Mouse (Mus musculus) kidney, embryonic 14.5 days (tissue): ENCODE measurements at regions not wholly inside any gene's neighbourhood (a gene's known extent, or its start where the extent isn't known, plus 50 kb on each side); places are given as distances from the start of the nearest gene placed in this dataset.
A peak's percentile ranks its signal among the peaks of the same experiment; 100 is the strongest.

ENCODE experiments used
- ATAC-seq: fragments of 200-750 bp; cut with Nextera tagmentation; 2 replicates; pipeline ENCODE4 v1.8.0; 2017; ENCODE audit warnings: moderate number of reproducible peaks, mild to moderate bottlenecking, moderate TSS enrichment, moderate library complexity; ENCODE audit not compliant: low FRiP score, low TSS enrichment
- H3K27ac ChIP-seq: fragments of 300-500 bp; sonication (generic); 2 replicates; pipeline ENCODE4 v1.5.1; 2014; ENCODE audit warnings: low read depth, mild to moderate bottlenecking, low read length, moderate library complexity, mixed read lengths
- H3K27me3 ChIP-seq: fragments of 300-500 bp; sonication (generic); 2 replicates; pipeline ENCODE4 v1.6.1; 2014; ENCODE audit warnings: mild to moderate bottlenecking, low read length; ENCODE audit not compliant: control insufficient read depth, insufficient read depth
- H3K36me3 ChIP-seq: fragments of 300-500 bp; sonication (generic); 2 replicates; pipeline ENCODE4 v1.6.1; 2014; ENCODE audit warnings: low read length, mixed read lengths; ENCODE audit not compliant: control insufficient read depth, insufficient read depth
- H3K4me1 ChIP-seq: fragments of 300-500 bp; sonication (generic); 2 replicates; pipeline ENCODE4 v1.6.1; 2014; ENCODE audit warnings: low read length, mixed read lengths; ENCODE audit not compliant: control insufficient read depth, insufficient read depth
- H3K4me2 ChIP-seq: fragments of 300-500 bp; sonication (generic); replicated peaks from 2 replicates; pipeline ENCODE4 v1.6.1; 2014; ENCODE audit warnings: low read depth, mild to moderate bottlenecking, low read length
- H3K4me3 ChIP-seq: fragments of 300-500 bp; sonication (generic); 2 replicates; pipeline ENCODE4 v1.5.1; 2014; ENCODE audit warnings: mild to moderate bottlenecking, low read length
- H3K9ac ChIP-seq: fragments of 300-500 bp; sonication (generic); 2 replicates; pipeline ENCODE4 v1.6.1; 2014; ENCODE audit warnings: low read depth, mild to moderate bottlenecking, low read length, moderate library complexity
- H3K9me3 ChIP-seq: fragments of 300-500 bp; sonication (generic); 2 replicates; pipeline ENCODE4 v1.6.1; 2016; ENCODE audit warnings: low read length; ENCODE audit not compliant: control insufficient read depth
- WGBS: fragments of 180-500 bp; shearing (Covaris S2); extraction: QIAGEN DNeasy Blood & Tissue Kit; methylation state at CpG from one replicate; pipeline ENCODE4 v1.1.7; 2014; 5-methylcytosine and 5-hydroxymethylcytosine counted together

- Histone ChIP-seq H3K4me2 (no peak overlapping the region), H3K27ac (no peak overlapping the region), H3K4me3 (no peak overlapping the region), H3K27me3 (no peaks in the 10 kb centered on the region), H3K4me1 (no peaks in the 10 kb centered on the region), H3K36me3 (no peaks in the 10 kb centered on the region), H3K9ac (no peak overlapping the region), H3K9me3 (no peaks in the 10 kb centered on the region)
- ATAC-seq, result no peak
- WGBS, result 59% methylated on average over 10 of the region's 10 CpGs
Observed at GRCm38 (mm10) chr16:5538836-5539510, 283.2 kb upstream of the Eef2kmt start.

- H3K4me2 ChIP-seq, result no peak overlapping the region
- WGBS, result 56% methylated on average over 11 of the region's 11 CpGs
- H3K27me3 ChIP-seq, result no peaks in the 10 kb centered on the region
- H3K4me1 ChIP-seq, result no peaks in the 10 kb centered on the region
- H3K36me3 ChIP-seq, result no peaks in the 10 kb centered on the region
- no peak overlapping the region for H3K27ac ChIP-seq
- H3K4me3 ChIP-seq, result no peak overlapping the region
- no peak overlapping the region for H3K9ac ChIP-seq
- no peak for ATAC-seq
- no peaks in the 10 kb centered on the region for H3K9me3 ChIP-seq
Observed at GRCm38 (mm10) chr16:5537286-5538204, 281.8 kb upstream of the Eef2kmt start.

- no peaks in the 10 kb centered on the region for H3K27me3 ChIP-seq
- H3K9ac ChIP-seq, result no peak overlapping the region
- H3K36me3 ChIP-seq, result no peaks in the 10 kb centered on the region
- H3K4me1 ChIP-seq, result no peaks in the 10 kb centered on the region
- WGBS, result 37% methylated on average over 14 of the region's 14 CpGs
- H3K9me3 ChIP-seq, result no peaks in the 10 kb centered on the region
- H3K4me3 ChIP-seq, result no peak overlapping the region
- ATAC-seq, result no peak
- no peak overlapping the region for H3K27ac ChIP-seq
- H3K4me2 ChIP-seq, result no peak overlapping the region
Observed at GRCm38 (mm10) chr16:5536515-5536972, 280.8 kb upstream of the Eef2kmt start.

- Histone ChIP-seq H3K36me3 (no peaks in the 10 kb centered on the region), H3K9ac (no peak overlapping the region), H3K4me2 (no peak overlapping the region; the same call in 1 of the 2 replicates), H3K4me1 (no peaks in the 10 kb centered on the region), H3K9me3 (no peaks in the 10 kb centered on the region), H3K27ac (no peak overlapping the region), H3K27me3 (no peaks in the 10 kb centered on the region), H3K4me3 (no peak overlapping the region)
- WGBS, result 35% methylated on average over 8 of the region's 8 CpGs
- no peak for ATAC-seq
Observed at GRCm38 (mm10) chr16:5535414-5535813, 279.6 kb upstream of the Eef2kmt start.

GRCm38 (mm10) chr16:5534862-5535261 is 279.1 kb upstream of the Eef2kmt start:
- Histone ChIP-seq H3K27me3 (no peaks in the 10 kb centered on the region), H3K27ac (no peak overlapping the region), H3K9me3 (no peaks in the 10 kb centered on the region), H3K36me3 (no peaks in the 10 kb centered on the region), H3K9ac (no peak overlapping the region), H3K4me2 (no peak overlapping the region; the same call in 1 of the 2 replicates), H3K4me3 (no peak overlapping the region), H3K4me1 (no peaks in the 10 kb centered on the region)
- 0 out of 2 replicates have a peak, but pooled peaks have one; percentile 16 for ATAC-seq
- WGBS, result 57% methylated on average over 5 of the region's 5 CpGs

GRCm38 (mm10) chr16:5534385-5534784 is 278.6 kb upstream of the Eef2kmt start:
- Histone ChIP-seq H3K4me3 (no peak overlapping the region), H3K27ac (no peak overlapping the region), H3K4me2 (no peak overlapping the region), H3K9me3 (no peaks in the 10 kb centered on the region), H3K36me3 (no peaks in the 10 kb centered on the region), H3K4me1 (no peaks in the 10 kb centered on the region), H3K27me3 (no peaks in the 10 kb centered on the region), H3K9ac (no peak overlapping the region)
- WGBS, result 75% methylated on average over 3 of the region's 3 CpGs
- ATAC-seq, result no peak

GRCm38 (mm10) chr16:5532281-5532680 is 276.5 kb upstream of the Eef2kmt start:
- no peak overlapping the region for H3K27ac ChIP-seq
- H3K27me3 ChIP-seq, result no peaks in the 10 kb centered on the region
- no peaks in the 10 kb centered on the region for H3K4me1 ChIP-seq
- no peaks in the 10 kb centered on the region for H3K36me3 ChIP-seq
- no peak overlapping the region for H3K9ac ChIP-seq
- WGBS, result 60% methylated on average over 3 of the region's 3 CpGs
- H3K4me3 ChIP-seq, result no peak overlapping the region
- H3K4me2 ChIP-seq, result no peak overlapping the region
- H3K9me3 ChIP-seq, result no peaks in the 10 kb centered on the region
- ATAC-seq, result no peak

- no peaks in the 10 kb centered on the region; the same call in 1 of the 2 replicates for H3K9me3 ChIP-seq
- no peaks in the 10 kb centered on the region for H3K27me3 ChIP-seq
- no peaks in the 10 kb centered on the region for H3K4me1 ChIP-seq
- no peak overlapping the region for H3K4me3 ChIP-seq
- no peaks in the 10 kb centered on the region for H3K36me3 ChIP-seq
- no peak overlapping the region for H3K4me2 ChIP-seq
- no peak for ATAC-seq
- H3K9ac ChIP-seq, result no peak overlapping the region
- H3K27ac ChIP-seq, result no peak overlapping the region
- WGBS, result 93% methylated on average over 2 of the region's 2 CpGs
Observed at GRCm38 (mm10) chr16:5529823-5530222, 274.0 kb upstream of the Eef2kmt start.

GRCm38 (mm10) chr16:5527936-5528335 is 272.2 kb upstream of the Eef2kmt start:
- H3K4me3 ChIP-seq, result no peak overlapping the region

More at GRCm38 (mm10) chr16:5527936-5528335, 272.2 kb upstream of the Eef2kmt start:
- Histone ChIP-seq H3K4me2 (no peak overlapping the region), H3K9me3 (no peaks in the 10 kb centered on the region; the same call in 1 of the 2 replicates), H3K27ac (no peak overlapping the region), H3K36me3 (no peaks in the 10 kb centered on the region), H3K4me1 (no peaks in the 10 kb centered on the region), H3K27me3 (no peaks in the 10 kb centered on the region), H3K9ac (no peak overlapping the region)
- whole genome bisulfite sequencing, result 48% methylated on average over 4 of the region's 4 CpGs
- ATAC-seq, result no peak
